Mouse (Mus musculus): ENCODE measurements around the gene Dcun1d4. TPM values are rescaled to one million over a fixed set of nuclear protein-coding genes. Genes with fewer than 3 reads are reported as not detected.
A peak's percentile ranks its signal among the peaks of the same experiment; 100 is the strongest.

The Dcun1d4 gene
- polyA plus RNA-seq, 1 experiment from 2014 or later, result 20.7 TPM

GRCm38 (mm10) chr5:73512241-73512640 is 31.4 kb downstream of the Dcun1d4 start:
- no peaks in the 10 kb centered on the region for H3K27me3 ChIP-seq (ENCODE audit: control insufficient read depth, insufficient read depth, low read length)
- no peak overlapping the region for H3K4me2 ChIP-seq (ENCODE audit: low read depth, low read length)
- no peak overlapping the region for H3K27ac ChIP-seq (ENCODE audit: low read length)
- no peak overlapping the region for H3K4me3 ChIP-seq (replicated peaks; ENCODE audit: low read length)
- WGBS, result 90% methylated on average over 1 of the region's 1 CpGs
- no peak overlapping the region for H3K9ac ChIP-seq (ENCODE audit: low read length)
- no peaks in the 10 kb centered on the region for H3K9me3 ChIP-seq (replicated peaks; ENCODE audit: control insufficient read depth, low read length)
- no peak for ATAC-seq (ENCODE audit: insufficient read depth, low FRiP score)
- H3K36me3 ChIP-seq (ENCODE audit: control insufficient read depth, insufficient read depth, low read length), result no peaks in the 10 kb centered on the region; the same call in 1 of the 2 replicates
- H3K4me1 ChIP-seq (ENCODE audit: control insufficient read depth, insufficient read depth, low read length), result peaks cover 4% of the 10 kb centered on the region; the same call in 1 of the 2 replicates

GRCm38 (mm10) chr5:73512661-73513060 is 31.9 kb downstream of the Dcun1d4 start:
- Histone ChIP-seq H3K9me3 (replicated peaks; ENCODE audit: control insufficient read depth, low read length) (no peaks in the 10 kb centered on the region), H3K27me3 (ENCODE audit: control insufficient read depth, insufficient read depth, low read length) (no peaks in the 10 kb centered on the region), H3K4me1 (ENCODE audit: control insufficient read depth, insufficient read depth, low read length) (peaks cover 4% of the 10 kb centered on the region; the same call in 1 of the 2 replicates), H3K9ac (ENCODE audit: low read length) (no peak overlapping the region), H3K4me3 (replicated peaks; ENCODE audit: low read length) (no peak overlapping the region), H3K4me2 (ENCODE audit: low read depth, low read length) (no peak overlapping the region), H3K36me3 (ENCODE audit: control insufficient read depth, insufficient read depth, low read length) (no peaks in the 10 kb centered on the region; the same call in 1 of the 2 replicates), H3K27ac (ENCODE audit: low read length) (no peak overlapping the region)
- ATAC-seq (ENCODE audit: insufficient read depth, low FRiP score), result no peak
- 88% methylated on average over 9 of the region's 9 CpGs for WGBS

- Histone ChIP-seq H3K9me3 (replicated peaks; ENCODE audit: control insufficient read depth, low read length) (no peaks in the 10 kb centered on the region), H3K9ac (ENCODE audit: low read length) (no peak overlapping the region), H3K36me3 (ENCODE audit: control insufficient read depth, insufficient read depth, low read length) (no peaks in the 10 kb centered on the region; the same call in 1 of the 2 replicates), H3K4me1 (ENCODE audit: control insufficient read depth, insufficient read depth, low read length) (peaks cover 4% of the 10 kb centered on the region; the same call in 1 of the 2 replicates), H3K27ac (ENCODE audit: low read length) (no peak overlapping the region), H3K27me3 (ENCODE audit: control insufficient read depth, insufficient read depth, low read length) (no peaks in the 10 kb centered on the region), H3K4me2 (ENCODE audit: low read depth, low read length) (no peak overlapping the region), H3K4me3 (replicated peaks; ENCODE audit: low read length) (no peak overlapping the region)
- ATAC-seq (ENCODE audit: insufficient read depth, low FRiP score), result no peak
- 91% methylated on average over 2 of the region's 2 CpGs for WGBS
These were observed 33.4 kb downstream of the Dcun1d4 start for GRCm38 (mm10) chr5:73514202-73514601.

GRCm38 (mm10) chr5:73517299-73517698 is 36.5 kb downstream of the Dcun1d4 start:
- Histone ChIP-seq H3K36me3 (ENCODE audit: control insufficient read depth, insufficient read depth, low read length) (no peaks in the 10 kb centered on the region; the same call in 1 of the 2 replicates), H3K9me3 (replicated peaks; ENCODE audit: control insufficient read depth, low read length) (no peaks in the 10 kb centered on the region), H3K4me3 (replicated peaks; ENCODE audit: low read length) (no peak overlapping the region), H3K9ac (ENCODE audit: low read length) (no peak overlapping the region), H3K4me2 (ENCODE audit: low read depth, low read length) (no peak overlapping the region), H3K27me3 (ENCODE audit: control insufficient read depth, insufficient read depth, low read length) (no peaks in the 10 kb centered on the region), H3K27ac (ENCODE audit: low read length) (no peak overlapping the region), H3K4me1 (ENCODE audit: control insufficient read depth, insufficient read depth, low read length) (no peaks in the 10 kb centered on the region)
- ATAC-seq (ENCODE audit: insufficient read depth, low FRiP score), result no peak
- WGBS, result 85% methylated on average over 5 of the region's 5 CpGs

- Histone ChIP-seq H3K27me3 (ENCODE audit: control insufficient read depth, insufficient read depth, low read length) (no peaks in the 10 kb centered on the region), H3K27ac (ENCODE audit: low read length) (no peak overlapping the region), H3K4me1 (ENCODE audit: control insufficient read depth, insufficient read depth, low read length) (no peaks in the 10 kb centered on the region), H3K9ac (ENCODE audit: low read length) (no peak overlapping the region), H3K4me3 (replicated peaks; ENCODE audit: low read length) (no peak overlapping the region), H3K9me3 (replicated peaks; ENCODE audit: control insufficient read depth, low read length) (no peaks in the 10 kb centered on the region), H3K4me2 (ENCODE audit: low read depth, low read length) (no peak overlapping the region), H3K36me3 (ENCODE audit: control insufficient read depth, insufficient read depth, low read length) (no peaks in the 10 kb centered on the region; the same call in 1 of the 2 replicates)
- WGBS, result 92% methylated on average over 8 of the region's 8 CpGs
- no peak for ATAC-seq (ENCODE audit: insufficient read depth, low FRiP score)
These were observed 37.8 kb downstream of the Dcun1d4 start for GRCm38 (mm10) chr5:73518424-73519211.

GRCm38 (mm10) chr5:73520787-73521186 is 40.0 kb downstream of the Dcun1d4 start:
- WGBS, result 82% methylated on average over 4 of the region's 4 CpGs
- 0 out of 2 replicates have a peak, but pooled peaks cover 4% of the 10 kb centered on the region for H3K4me1 ChIP-seq (ENCODE audit: control insufficient read depth, insufficient read depth, low read length)
- H3K9ac ChIP-seq (ENCODE audit: low read length), result no peak overlapping the region
- H3K36me3 ChIP-seq (ENCODE audit: control insufficient read depth, insufficient read depth, low read length), result no peaks in the 10 kb centered on the region
- H3K27ac ChIP-seq (ENCODE audit: low read length), result no peak overlapping the region
- H3K27me3 ChIP-seq (ENCODE audit: control insufficient read depth, insufficient read depth, low read length), result no peaks in the 10 kb centered on the region
- H3K4me3 ChIP-seq (replicated peaks; ENCODE audit: low read length), result no peak overlapping the region
- H3K4me2 ChIP-seq (ENCODE audit: low read depth, low read length), result no peak overlapping the region
- no peaks in the 10 kb centered on the region for H3K9me3 ChIP-seq (replicated peaks; ENCODE audit: control insufficient read depth, low read length)
- ATAC-seq (ENCODE audit: insufficient read depth, low FRiP score), result no peak

GRCm38 (mm10) chr5:73523227-73523626 is 42.4 kb downstream of the Dcun1d4 start:
- Histone ChIP-seq H3K9ac (ENCODE audit: low read length) (no peak overlapping the region), H3K4me2 (ENCODE audit: low read depth, low read length) (no peak overlapping the region), H3K4me1 (ENCODE audit: control insufficient read depth, insufficient read depth, low read length) (0 out of 2 replicates have a peak, but pooled peaks cover 4% of the 10 kb centered on the region), H3K27ac (ENCODE audit: low read length) (no peak overlapping the region), H3K4me3 (replicated peaks; ENCODE audit: low read length) (no peak overlapping the region), H3K27me3 (ENCODE audit: control insufficient read depth, insufficient read depth, low read length) (no peaks in the 10 kb centered on the region), H3K9me3 (replicated peaks; ENCODE audit: control insufficient read depth, low read length) (no peaks in the 10 kb centered on the region), H3K36me3 (ENCODE audit: control insufficient read depth, insufficient read depth, low read length) (no peaks in the 10 kb centered on the region)
- 66% methylated on average over 10 of the region's 10 CpGs for WGBS
- ATAC-seq (ENCODE audit: insufficient read depth, low FRiP score), result no peak

- no peak overlapping the region for H3K4me3 ChIP-seq (replicated peaks; ENCODE audit: low read length)
- 54% methylated on average over 4 of the region's 4 CpGs for WGBS
These were observed 43.6 kb downstream of the Dcun1d4 start for GRCm38 (mm10) chr5:73524300-73525000.

GRCm38 (mm10) chr5:73532222-73532621 is 51.4 kb downstream of the Dcun1d4 start:
- H3K4me3 ChIP-seq (replicated peaks; ENCODE audit: low read length), result no peak overlapping the region
- H3K4me1 ChIP-seq (ENCODE audit: control insufficient read depth, insufficient read depth, low read length), result no peaks in the 10 kb centered on the region
- 84% methylated on average over 1 of the region's 1 CpGs for WGBS
- no peaks in the 10 kb centered on the region for H3K9me3 ChIP-seq (replicated peaks; ENCODE audit: control insufficient read depth, low read length)
- ATAC-seq (ENCODE audit: insufficient read depth, low FRiP score), result no peak
- H3K27me3 ChIP-seq (ENCODE audit: control insufficient read depth, insufficient read depth, low read length), result no peaks in the 10 kb centered on the region
- H3K36me3 ChIP-seq (ENCODE audit: control insufficient read depth, insufficient read depth, low read length), result no peaks in the 10 kb centered on the region
- no peak overlapping the region for H3K4me2 ChIP-seq (ENCODE audit: low read depth, low read length)
- H3K9ac ChIP-seq (ENCODE audit: low read length), result no peak overlapping the region
- no peak overlapping the region for H3K27ac ChIP-seq (ENCODE audit: low read length)

More at GRCm38 (mm10) chr5:73524300-73525000, 43.6 kb downstream of the Dcun1d4 start:
- Histone ChIP-seq H3K36me3 (ENCODE audit: control insufficient read depth, insufficient read depth, low read length) (no peaks in the 10 kb centered on the region), H3K27ac (ENCODE audit: low read length) (peak overlapping the region; percentile 4; the same call in 1 of the 2 replicates), H3K4me2 (ENCODE audit: low read depth, low read length) (no peak overlapping the region), H3K9me3 (replicated peaks; ENCODE audit: control insufficient read depth, low read length) (no peaks in the 10 kb centered on the region), H3K27me3 (ENCODE audit: control insufficient read depth, insufficient read depth, low read length) (no peaks in the 10 kb centered on the region), H3K9ac (ENCODE audit: low read length) (no peak overlapping the region), H3K4me1 (ENCODE audit: control insufficient read depth, insufficient read depth, low read length) (0 out of 2 replicates have a peak, but pooled peaks cover 4% of the 10 kb centered on the region)
- ATAC-seq (ENCODE audit: insufficient read depth, low FRiP score), result peak; percentile 50; the same call in 1 of the 2 replicates
